Mouse (Mus musculus): ENCODE measurements at regions not wholly inside any gene's neighbourhood (a gene's known extent, or its start where the extent isn't known, plus 50 kb on each side); places are given as distances from the start of the nearest gene placed in this dataset.

DNA sequence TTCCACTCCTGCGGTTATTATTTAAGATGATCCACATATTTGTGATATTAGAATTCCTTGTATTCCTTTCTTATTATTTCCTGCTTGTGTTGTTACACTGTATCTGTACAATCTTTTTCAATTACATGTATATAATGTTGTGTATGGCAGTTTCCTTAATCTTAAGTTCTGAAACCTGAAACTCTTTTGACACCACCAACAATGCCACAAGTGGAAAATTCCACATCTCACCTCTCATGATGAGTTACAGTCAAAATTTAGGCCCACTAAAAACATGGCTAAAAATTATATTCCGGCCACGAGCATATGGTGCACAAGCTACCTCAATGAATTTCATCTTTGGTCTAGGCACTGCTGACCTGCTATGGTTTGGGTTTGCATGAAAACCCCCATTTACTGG, 85.9 kb downstream of the 1700129C05Rik start:
- no peak for TF ChIP-seq MYOD1 (IDR thresholded peaks at IDR 0.05; ENCODE audit: control insufficient read depth, insufficient read length, low read depth)
- no peak for TF ChIP-seq CTCF (IDR thresholded peaks at IDR 0.05; ENCODE audit: control insufficient read depth, insufficient read depth, insufficient read length)
- TF ChIP-seq MYOG (IDR thresholded peaks at IDR 0.05; ENCODE audit: control insufficient read depth, extremely low read depth, insufficient read length): no peak
- no peak for TF ChIP-seq MAX (IDR thresholded peaks at IDR 0.05)

Data from C2C12 (cell line).